Mouse (Mus musculus) CH12.LX (cell line): ENCODE data around the gene Catspere2. TPM values are rescaled to one million over a fixed set of nuclear protein-coding genes. Genes with fewer than 3 reads are reported as not detected.
"Not testable (repeated sequence)": the region's sequence is repeated elsewhere in the genome, so short reads cannot be mapped to it uniquely, and the experiment has no call there.

Experiments
- DNase-seq: peaks from one replicate; pipeline ENCODE4 v3.0.0-alpha.2; 2013; ENCODE audit errors: extremely low read depth
- H3K27ac ChIP-seq: 2 replicates; pipeline ENCODE4 v1.5.1; 2012; ENCODE audit warnings: low read depth, mild to moderate bottlenecking, control low read depth, moderate library complexity; ENCODE audit not compliant: insufficient read depth
- H3K27me3 ChIP-seq: replicated peaks from 2 replicates; pipeline ENCODE3; 2012; ENCODE audit warnings: inconsistent platforms
- H3K36me3 ChIP-seq, 2 experiments: replicated peaks in 1 of 2; 2 replicates each; pipeline versions ENCODE3 to v1.6.1; 2012; ENCODE audit warnings: inconsistent platforms in 1 of 2, low read length in 1 of 2, mild to moderate bottlenecking in 1 of 2, mixed read lengths in 1 of 2, moderate library complexity in 1 of 2; ENCODE audit not compliant: control insufficient read depth in 1 of 2, insufficient read depth in 1 of 2
- H3K4me1 ChIP-seq, 2 experiments: 2 replicates each; pipeline ENCODE4 v1.6.1; 2012; ENCODE audit warnings: inconsistent platforms in 1 of 2, moderate library complexity in 1 of 2; ENCODE audit not compliant: insufficient read depth in 2 of 2, control insufficient read depth in 1 of 2
- H3K4me2 ChIP-seq: 2 replicates; pipeline ENCODE4 v1.6.1; 2012; ENCODE audit warnings: low read depth, mild to moderate bottlenecking, control low read depth; ENCODE audit not compliant: poor library complexity, insufficient read depth, severe bottlenecking
- H3K4me3 ChIP-seq, 3 experiments: fragments of 150-350 bp in 1 of 3; sonication (generic) in 1 of 3; replicated peaks in 1 of 3; 2 replicates each; pipeline versions ENCODE3 to v1.5.1; 2011 to 2012; ENCODE audit warnings: low read depth in 2 of 3, low read length in 2 of 3, mild to moderate bottlenecking in 2 of 3, moderate library complexity in 2 of 3, control low read depth in 1 of 3, improper control_type of control experiment in 1 of 3, inconsistent platforms in 1 of 3, mixed read lengths in 1 of 3; ENCODE audit not compliant: poor library complexity in 1 of 3
- H3K79me2 ChIP-seq: replicated peaks from 2 replicates; pipeline ENCODE4 v1.6.1; 2012; ENCODE audit warnings: mild to moderate bottlenecking, moderate library complexity; ENCODE audit not compliant: control insufficient read depth, poor library complexity, insufficient read depth, severe bottlenecking; ENCODE audit errors: extremely low read depth
- H3K9ac ChIP-seq: 2 replicates; pipeline ENCODE4 v1.6.1; 2012; ENCODE audit warnings: low read depth, mild to moderate bottlenecking, control low read depth, moderate library complexity; ENCODE audit not compliant: insufficient read depth
- H3K9me3 ChIP-seq: replicated peaks from 2 replicates; pipeline ENCODE3; 2012; ENCODE audit warnings: low read length, inconsistent platforms, mixed read lengths
- CHD2 ChIP-seq: IDR thresholded peaks from 2 replicates; pipeline ENCODE4 v1.6.1; 2011; ENCODE audit warnings: low read length, improper control_type of control experiment
- CTCF ChIP-seq, 2 experiments: IDR thresholded peaks in 1 of 2; conservative IDR thresholded peaks in 1 of 2; 2 replicates each; pipeline ENCODE4 v1.5.1; 2011 to 2012; ENCODE audit warnings: low read depth in 2 of 2, low read length in 2 of 2, improper control_type of control experiment in 1 of 2, inconsistent platforms in 1 of 2, mild to moderate bottlenecking in 1 of 2, moderate library complexity in 1 of 2
- E2F4 ChIP-seq: IDR thresholded peaks from 2 replicates; pipeline ENCODE4 v1.6.1; 2011; ENCODE audit warnings: low read depth, low read length, improper control_type of control experiment; ENCODE audit not compliant: insufficient replicate concordance
- GABPA ChIP-seq: IDR thresholded peaks from 2 replicates; pipeline ENCODE4 v1.6.1; 2012; ENCODE audit warnings: low read depth, low read length, improper control_type of control experiment, inconsistent platforms; ENCODE audit not compliant: insufficient replicate concordance
- HCFC1 ChIP-seq: IDR thresholded peaks from 2 replicates; pipeline ENCODE4 v1.6.1; 2012; ENCODE audit warnings: low read depth, mild to moderate bottlenecking, inconsistent platforms, low read length, improper control_type of control experiment
- KAT2A ChIP-seq: IDR thresholded peaks from 2 replicates; pipeline ENCODE4 v1.6.1; 2012; ENCODE audit warnings: low read length, improper control_type of control experiment, inconsistent platforms; ENCODE audit not compliant: insufficient replicate concordance
- MAFK ChIP-seq: IDR thresholded peaks from 2 replicates; pipeline ENCODE4 v1.6.1; 2011; ENCODE audit warnings: low read length, improper control_type of control experiment; ENCODE audit not compliant: insufficient replicate concordance
- MAZ ChIP-seq: IDR thresholded peaks from 2 replicates; pipeline ENCODE4 v1.6.1; 2012; ENCODE audit warnings: low read depth, mild to moderate bottlenecking, inconsistent platforms, low read length, improper control_type of control experiment, moderate library complexity
- MEF2A ChIP-seq: IDR thresholded peaks from 2 replicates; pipeline ENCODE4 v1.6.1; 2014; ENCODE audit warnings: low read depth, mild to moderate bottlenecking, inconsistent platforms, low read length, improper control_type of control experiment, borderline replicate concordance
- MYC ChIP-seq: IDR thresholded peaks from 2 replicates; pipeline ENCODE4 v1.6.1; 2011; ENCODE audit warnings: low read depth, mild to moderate bottlenecking, improper control_type of control experiment, low read length
- NELFE ChIP-seq: IDR thresholded peaks from 2 replicates; pipeline ENCODE4 v1.6.1; 2011; ENCODE audit warnings: low read depth, low read length, improper control_type of control experiment
- NRF1 ChIP-seq: IDR thresholded peaks from 2 replicates; pipeline ENCODE4 v1.6.1; 2014; ENCODE audit warnings: low read depth, mild to moderate bottlenecking, inconsistent platforms, low read length, improper control_type of control experiment, moderate library complexity
- POLR2A ChIP-seq: IDR thresholded peaks from 2 replicates; pipeline ENCODE4 v1.6.1; 2011; ENCODE audit warnings: low read depth, mild to moderate bottlenecking, improper control_type of control experiment, low read length
- RAD21 ChIP-seq: IDR thresholded peaks from 2 replicates; pipeline ENCODE4 v1.6.1; 2011; ENCODE audit warnings: low read depth, mild to moderate bottlenecking, low read length, improper control_type of control experiment, moderate library complexity
- SIN3A ChIP-seq: IDR thresholded peaks from 2 replicates; pipeline ENCODE4 v1.6.1; 2012; ENCODE audit warnings: low read length, improper control_type of control experiment, inconsistent platforms
- SMC3 ChIP-seq: IDR thresholded peaks from 2 replicates; pipeline ENCODE4 v1.6.1; 2011; ENCODE audit warnings: low read depth, low read length, improper control_type of control experiment
- UBTF ChIP-seq: IDR thresholded peaks from 2 replicates; pipeline ENCODE4 v1.6.1; 2012; ENCODE audit warnings: low read depth, mild to moderate bottlenecking, inconsistent platforms, low read length, improper control_type of control experiment, moderate library complexity
- USF1 ChIP-seq: IDR thresholded peaks from 2 replicates; pipeline ENCODE4 v1.6.1; 2014; ENCODE audit warnings: low read depth, mild to moderate bottlenecking, inconsistent platforms, low read length, improper control_type of control experiment
- USF2 ChIP-seq: conservative IDR thresholded peaks from 2 replicates; pipeline ENCODE4 v1.6.1; 2011; ENCODE audit warnings: low read depth, low read length, improper control_type of control experiment
- ZC3H11A ChIP-seq: IDR thresholded peaks from 2 replicates; pipeline ENCODE4 v1.6.1; 2012; ENCODE audit warnings: low read depth, mild to moderate bottlenecking, inconsistent platforms, low read length, improper control_type of control experiment
- ZKSCAN1 ChIP-seq: IDR thresholded peaks from 2 replicates; pipeline ENCODE4 v1.6.1; 2012; ENCODE audit warnings: low read depth, inconsistent platforms, low read length, improper control_type of control experiment, borderline replicate concordance
- ZMIZ1 ChIP-seq: IDR thresholded peaks from 2 replicates; pipeline ENCODE4 v1.6.1; 2012; ENCODE audit warnings: low read depth, mild to moderate bottlenecking, inconsistent platforms, low read length, improper control_type of control experiment
- dilution Hi-C: fragments of 300-500 bp; cut with MboI; formaldehyde crosslinking; loops from 2 replicates; pipeline ENCODE4 v1.14.3; 2020; ENCODE audit warnings: low sequenced_read_pairs; ENCODE audit not compliant: extremely low pct_unique_long_range_greater_than_20kb, extremely low pct_ligation_motif_present
- in situ Hi-C: fragments of 300-500 bp; cut with MboI; formaldehyde crosslinking; loops from 3 replicates; pipeline ENCODE4 v1.14.3; 2019; ENCODE audit warnings: low sequenced_read_pairs, low pct_ligation_motif_present, low pct_unique_long_range_greater_than_20kb, mixed read lengths
- polyA plus RNA-seq: library from polyadenylated mRNA; unstranded; fragments of >175 nt; gene quantifications from 2 replicates; pipeline ENCODE4 v1.2.1, GENCODE M21; 2012; ENCODE audit warnings: low read depth; ENCODE audit not compliant: insufficient read length
- total RNA-seq, 2 experiments: library from RNA; depleted of rRNA; stranded (reverse); fragments of 300-350 nt in 1 of 2; fragments of >200 nt in 1 of 2; gene quantifications; 2 replicates each; pipeline ENCODE4 v1.2.3; 2012 to 2014

Gene Catspere2
- not detected in 2 replicates for total RNA-seq (2012; rRNA removed)
- total RNA-seq (2014; rRNA removed), result not detected in 2 replicates
- polyA plus RNA-seq, result not detected in 2 replicates

GRCm38 (mm10) chr1:177983024-177983450 is at the start of gene Catspere2:
TSS of gene Catspere2 (plus strand) at chr1:177983423.
- H3K27ac ChIP-seq, in situ Hi-C loops, H3K4me2 ChIP-seq, H3K9me3 ChIP-seq, H3K36me3 ChIP-seq, H3K79me2 ChIP-seq, H3K9ac ChIP-seq, H3K27me3 ChIP-seq, dilution Hi-C loops: not testable (repeated sequence)
- DNase-seq, result peak; percentile 92
- Histone ChIP-seq H3K4me3 (peak within 1 kb of the TSS in 2 of 3 experiments; percentile 44 to 54), H3K4me1 (peaks cover 0 to 10% of the 10 kb centered on the region in 2 experiments; a peak in 2 of 4 replicates)
- TF ChIP-seq KAT2A (peak; percentile 81; the same call in 1 of the 2 replicates), HCFC1 (peak; percentile 90), USF1 (0 out of 2 replicates have a peak, but pooled peaks have one; percentile 10), GABPA (peak; percentile 10; the same call in 1 of the 2 replicates), NRF1 (0 out of 2 replicates have a peak, but pooled peaks have one; percentile 26)

- H3K36me3 ChIP-seq, H3K9ac ChIP-seq, H3K79me2 ChIP-seq, H3K4me3 ChIP-seq, H3K4me1 ChIP-seq, H3K27me3 ChIP-seq, H3K27ac ChIP-seq, H3K4me2 ChIP-seq, H3K9me3 ChIP-seq, in situ Hi-C loops, dilution Hi-C loops: not testable (repeated sequence)
- DNase-seq, result peak; percentile 1
- peak; percentile 14; the same call in 1 of the 2 replicates for TF ChIP-seq SMC3
- TF ChIP-seq CTCF (conservative IDR thresholded peaks at IDR 0.05 in 1 of 2, IDR thresholded peaks at IDR 0.05 in 1 of 2; ENCODE audit: low read depth in 2 of 2, low read length in 2 of 2), result peak; percentile 9 to 44; a peak in 2 of 4 replicates
- peak; percentile 37 for TF ChIP-seq RAD21
Observed at GRCm38 (mm10) chr1:177940422-177940977, 42.7 kb upstream of the Catspere2 start.

- Histone ChIP-seq H3K4me2 (no peak overlapping the region), H3K79me2 (no peaks in the 10 kb centered on the region), H3K9me3 (no peaks in the 10 kb centered on the region), H3K9ac (no peak overlapping the region), H3K4me3 (no peak overlapping the region), H3K36me3 (no peaks in the 10 kb centered on the region), H3K4me1 (peaks cover 0 to 10% of the 10 kb centered on the region in 2 experiments; a peak in 2 of 4 replicates), H3K27me3 (no peaks in the 10 kb centered on the region), H3K27ac (no peak overlapping the region)
- no peak for DNase-seq
- in situ Hi-C loops (no loop called here), dilution Hi-C loops (no loop called here)
- TF ChIP-seq ZKSCAN1 (no peak), ZMIZ1 (no peak), E2F4 (no peak), NELFE (no peak), CHD2 (no peak), GABPA (no peak), USF1 (no peak), USF2 (no peak), POLR2A (no peak), UBTF (no peak), NRF1 (no peak), SIN3A (no peak), ZC3H11A (no peak), MEF2A (no peak), MAZ (no peak), MYC (no peak), MAFK (no peak)
Observed at GRCm38 (mm10) chr1:177981276-177981675, 1.9 kb upstream of the Catspere2 start.
